Mouse (Mus musculus): ENCODE results near the gene Zfp62. TPM values are rescaled to one million over a fixed set of nuclear protein-coding genes. Genes with fewer than 3 reads are reported as not detected.

Zfp62 gene
- polyA plus RNA-seq, 1 experiment, result 5.6 TPM

GRCm38 (mm10) chr11:49248974-49249700, 46.0 kb downstream of the Zfp62 start:
- Histone ChIP-seq H3ac (ENCODE audit: control insufficient read depth, insufficient read length) (no peak overlapping the region), H3K79me2 (ENCODE audit: control insufficient read depth, insufficient read depth) (peaks cover 24% of the 10 kb centered on the region), H3K27me3 (ENCODE audit: control insufficient read depth, insufficient read depth, insufficient read length) (no peaks in the 10 kb centered on the region), H3K4me2 (ENCODE audit: low read depth) (peak overlapping the region; percentile 83), H3K36me3 (ENCODE audit: control insufficient read depth, insufficient read depth) (no peaks in the 10 kb centered on the region), H3K4me3 (peak overlapping the region; percentile 55)
- TF ChIP-seq SRF (IDR thresholded peaks at IDR 0.05; ENCODE audit: control insufficient read depth, insufficient read length, low read depth) (no peak), POLR2AphosphoS2 (IDR thresholded peaks at IDR 0.05; ENCODE audit: insufficient read length, low read depth) (no peak), USF1 (IDR thresholded peaks at IDR 0.05; ENCODE audit: low read depth) (no peak), POLR2A (IDR thresholded peaks at IDR 0.05; ENCODE audit: insufficient read length, low read depth) (no peak), REST (IDR thresholded peaks at IDR 0.05; ENCODE audit: insufficient read depth, insufficient read length) (no peak), TCF12 (IDR thresholded peaks at IDR 0.05; ENCODE audit: insufficient read depth, poor library complexity, severe bottlenecking) (no peak), MAX (IDR thresholded peaks at IDR 0.05; ENCODE audit: low read depth) (no peak)

- Histone ChIP-seq H3ac (ENCODE audit: control insufficient read depth, insufficient read length) (peak overlapping the region; percentile 29), H3K79me2 (ENCODE audit: control insufficient read depth, insufficient read depth) (peaks cover 24% of the 10 kb centered on the region), H3K4me2 (ENCODE audit: low read depth) (peak overlapping the region; percentile 83), H3K36me3 (ENCODE audit: control insufficient read depth, insufficient read depth) (no peaks in the 10 kb centered on the region), H3K4me3 (peak overlapping the region; percentile 55), H3K27me3 (ENCODE audit: control insufficient read depth, insufficient read depth, insufficient read length) (no peaks in the 10 kb centered on the region)
- TF ChIP-seq E2F4 (IDR thresholded peaks at IDR 0.05; ENCODE audit: insufficient read depth), result no peak
- TF ChIP-seq MYOG (IDR thresholded peaks at IDR 0.05; ENCODE audit: control insufficient read depth in 1 of 3, insufficient read depth in 1 of 3, insufficient read length in 2 of 3, low read depth in 2 of 3), result no peak
- no peak for TF ChIP-seq TCF3 (IDR thresholded peaks at IDR 0.05; ENCODE audit: insufficient read length, low read depth)
- no peak for TF ChIP-seq REST (IDR thresholded peaks at IDR 0.05; ENCODE audit: insufficient read depth, insufficient read length)
- TF ChIP-seq CEBPB (IDR thresholded peaks at IDR 0.05; ENCODE audit: insufficient read depth, poor library complexity, severe bottlenecking), result no peak
- TF ChIP-seq MAX (IDR thresholded peaks at IDR 0.05; ENCODE audit: low read depth), result no peak
- no peak for TF ChIP-seq SRF (IDR thresholded peaks at IDR 0.05; ENCODE audit: control insufficient read depth, insufficient read length, low read depth)
- no peak for TF ChIP-seq USF1 (IDR thresholded peaks at IDR 0.05; ENCODE audit: low read depth)
- TF ChIP-seq POLR2AphosphoS2 (IDR thresholded peaks at IDR 0.05; ENCODE audit: insufficient read length, low read depth), result no peak
- no peak for TF ChIP-seq MYOD1 (IDR thresholded peaks at IDR 0.05; ENCODE audit: control insufficient read depth in 1 of 3, insufficient read length in 2 of 3, low read depth in 2 of 3)
- no peak for TF ChIP-seq POLR2A (IDR thresholded peaks at IDR 0.05; ENCODE audit: insufficient read length, low read depth)
- TF ChIP-seq TCF12 (IDR thresholded peaks at IDR 0.05; ENCODE audit: insufficient read depth, poor library complexity, severe bottlenecking), result no peak
Measured at GRCm38 (mm10) chr11:49249811-49250421, 46.8 kb downstream of the Zfp62 start.

DNA sequence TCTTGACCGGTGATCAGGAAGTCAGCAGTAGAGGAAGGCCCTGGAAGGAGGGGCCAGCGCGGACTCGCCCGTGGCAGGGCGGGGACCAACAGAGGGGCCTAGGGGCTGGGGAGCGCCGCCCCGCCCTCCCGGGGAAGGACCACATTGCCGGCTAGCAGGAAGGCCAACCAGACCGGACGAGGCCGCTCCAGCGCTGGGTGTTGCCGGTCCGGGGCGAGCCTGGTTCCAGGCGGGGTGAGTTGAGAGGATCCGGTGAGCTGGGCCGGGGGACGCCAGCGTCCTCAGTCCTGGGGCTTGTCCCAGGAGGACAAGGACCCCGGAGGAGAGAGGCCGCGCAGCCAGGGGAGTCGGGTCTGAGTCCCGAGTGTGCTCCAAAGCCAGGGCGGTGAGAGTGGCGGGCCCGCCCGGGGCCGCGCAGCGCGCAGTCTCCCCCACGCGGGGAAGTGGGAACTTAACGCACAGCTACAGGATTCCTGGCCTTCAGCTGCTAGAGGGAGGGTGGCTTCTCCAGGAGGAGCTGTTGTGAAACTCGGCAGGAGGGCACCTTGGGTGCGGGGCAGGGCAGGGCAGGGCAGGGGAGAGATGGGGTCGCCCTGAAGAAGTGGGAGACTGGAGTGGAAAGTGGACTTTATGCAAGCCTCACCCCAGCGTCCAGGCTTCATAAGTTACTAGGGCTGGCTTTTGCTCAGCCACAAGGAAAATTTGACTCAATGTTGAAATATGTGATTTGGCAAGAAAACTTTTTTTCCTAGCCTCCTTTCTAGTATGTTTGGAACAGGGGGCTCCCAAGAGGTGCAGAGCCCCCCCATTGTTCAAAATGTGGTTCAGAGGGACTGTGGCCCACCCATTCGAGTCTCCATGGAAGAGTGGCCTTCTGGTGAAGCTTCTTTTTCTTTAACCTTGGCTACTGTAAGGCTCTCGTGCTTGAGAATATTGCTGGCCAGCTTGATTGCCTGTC, 47.6 kb downstream of the Zfp62 start:
- Histone ChIP-seq H3K36me3 (ENCODE audit: control insufficient read depth, insufficient read depth) (no peaks in the 10 kb centered on the region), H3K4me2 (ENCODE audit: low read depth) (peak overlapping the region; percentile 83), H3ac (ENCODE audit: control insufficient read depth, insufficient read length) (peak overlapping the region; percentile 29), H3K79me2 (ENCODE audit: control insufficient read depth, insufficient read depth) (peaks cover 27% of the 10 kb centered on the region), H3K4me3 (peak overlapping the region; percentile 55), H3K27me3 (ENCODE audit: control insufficient read depth, insufficient read depth, insufficient read length) (no peaks in the 10 kb centered on the region)
- TF ChIP-seq POLR2A (IDR thresholded peaks at IDR 0.05; ENCODE audit: insufficient read length, low read depth) (peak; percentile 96), TCF3 (IDR thresholded peaks at IDR 0.05; ENCODE audit: insufficient read length, low read depth) (no peak), SRF (IDR thresholded peaks at IDR 0.05; ENCODE audit: control insufficient read depth, insufficient read length, low read depth) (no peak), REST (IDR thresholded peaks at IDR 0.05; ENCODE audit: insufficient read depth, insufficient read length) (peak; percentile 4), TCF12 (IDR thresholded peaks at IDR 0.05; ENCODE audit: insufficient read depth, poor library complexity, severe bottlenecking) (no peak), MYOD1 (IDR thresholded peaks at IDR 0.05; ENCODE audit: control insufficient read depth in 1 of 3, insufficient read length in 2 of 3, low read depth in 2 of 3) (peak in 1 of 3 experiments; percentile 6), USF1 (IDR thresholded peaks at IDR 0.05; ENCODE audit: low read depth) (no peak), POLR2AphosphoS2 (IDR thresholded peaks at IDR 0.05; ENCODE audit: insufficient read length, low read depth) (peak; percentile 95), MAX (IDR thresholded peaks at IDR 0.05; ENCODE audit: low read depth) (no peak)

GRCm38 (mm10) chr11:49251380-49251761, 48.3 kb downstream of the Zfp62 start:
- TF ChIP-seq TCF12 (IDR thresholded peaks at IDR 0.05; ENCODE audit: insufficient read depth, poor library complexity, severe bottlenecking), result no peak
- no peak for TF ChIP-seq SRF (IDR thresholded peaks at IDR 0.05; ENCODE audit: control insufficient read depth, insufficient read length, low read depth)
- TF ChIP-seq MYOD1 (IDR thresholded peaks at IDR 0.05; ENCODE audit: control insufficient read depth in 1 of 3, insufficient read length in 2 of 3, low read depth in 2 of 3), result no peak
- peaks cover 27% of the 10 kb centered on the region for H3K79me2 ChIP-seq (ENCODE audit: control insufficient read depth, insufficient read depth)
- no peak overlapping the region for H3ac ChIP-seq (ENCODE audit: control insufficient read depth, insufficient read length)
- no peaks in the 10 kb centered on the region for H3K36me3 ChIP-seq (ENCODE audit: control insufficient read depth, insufficient read depth)
- H3K4me2 ChIP-seq (ENCODE audit: low read depth), result peak overlapping the region; percentile 83
- no peaks in the 10 kb centered on the region for H3K27me3 ChIP-seq (ENCODE audit: control insufficient read depth, insufficient read depth, insufficient read length)
- peak overlapping the region; percentile 55 for H3K4me3 ChIP-seq

Data from myocyte (in vitro differentiated cells).